Mouse (Mus musculus) heart, adult 2 months (tissue): Measurements from ENCODE around the gene Lrrc36.

Experiments used
- CTCF ChIP-seq: fragments of 200-600 bp; IDR thresholded peaks from 2 replicates; pipeline ENCODE4 v1.8.1; 2022; ENCODE audit warnings: antibody characterized with exemption, mild to moderate bottlenecking, moderate library complexity
- POLR2A ChIP-seq: fragments of 200-500 bp; IDR thresholded peaks from 2 replicates; pipeline ENCODE4 v1.6.1; 2011; ENCODE audit warnings: mild to moderate bottlenecking, low read depth, low read length, control low read depth; ENCODE audit not compliant: insufficient read depth

DNA sequence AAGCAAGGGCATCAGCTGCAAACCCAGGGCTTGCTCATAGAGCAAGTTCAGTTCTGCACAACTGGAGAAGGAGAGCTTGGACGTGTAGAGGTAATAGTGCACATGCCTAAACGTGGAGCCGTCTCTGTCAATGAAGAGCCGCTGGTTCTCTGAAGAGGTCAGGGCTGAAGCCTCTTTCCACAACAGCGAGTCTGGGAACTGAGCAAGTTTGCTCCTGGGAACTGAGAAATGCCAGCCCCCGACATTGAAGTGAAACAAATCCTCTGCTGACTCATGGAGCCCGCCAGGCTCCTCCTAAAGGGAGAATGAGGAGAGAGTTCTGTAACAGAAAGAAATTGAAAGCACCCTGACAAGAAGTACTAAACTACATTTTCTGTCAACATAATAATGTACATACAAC is 5.0 kb upstream of the Lrrc36 start:
- TF ChIP-seq POLR2A (no peak), CTCF (no peak)
